Mouse (Mus musculus) MEL-GATA-1-ER (cell line): ENCODE measurements around the gene Pcca.

Experiments
- DNase-seq: peaks from one replicate; pipeline ENCODE4 v3.0.0-alpha.2; 2012; ENCODE audit warnings: low read depth; ENCODE audit errors: extremely low read depth

The Pcca gene

GRCm38 (mm10) chr14:122534017-122534924 lies at the start of gene Pcca:
Gene Pcca (plus strand): TSS chr14:122534324.
- peak; percentile 92 for DNase-seq

DNA sequence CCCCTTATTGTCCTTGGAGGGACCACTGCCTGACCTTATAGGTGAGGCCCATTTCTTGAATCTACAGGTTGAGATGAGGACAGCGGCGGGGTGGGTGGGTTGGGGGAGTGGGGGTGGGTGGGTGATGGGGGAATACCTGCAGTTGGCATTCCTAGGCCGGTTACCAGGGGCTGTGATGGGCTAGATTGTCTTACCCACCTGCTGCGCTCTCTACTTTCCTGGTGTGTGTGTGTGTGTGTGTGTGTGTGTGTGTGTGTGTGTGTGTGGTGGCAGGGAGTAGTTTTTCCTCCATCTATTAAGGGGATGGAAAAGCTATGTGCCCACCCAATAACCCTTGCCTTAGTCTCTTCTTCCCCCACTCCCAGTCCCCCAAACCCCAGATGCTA lies 49.7 kb upstream of the Pcca start:
- DNase-seq, result no peak

DNA sequence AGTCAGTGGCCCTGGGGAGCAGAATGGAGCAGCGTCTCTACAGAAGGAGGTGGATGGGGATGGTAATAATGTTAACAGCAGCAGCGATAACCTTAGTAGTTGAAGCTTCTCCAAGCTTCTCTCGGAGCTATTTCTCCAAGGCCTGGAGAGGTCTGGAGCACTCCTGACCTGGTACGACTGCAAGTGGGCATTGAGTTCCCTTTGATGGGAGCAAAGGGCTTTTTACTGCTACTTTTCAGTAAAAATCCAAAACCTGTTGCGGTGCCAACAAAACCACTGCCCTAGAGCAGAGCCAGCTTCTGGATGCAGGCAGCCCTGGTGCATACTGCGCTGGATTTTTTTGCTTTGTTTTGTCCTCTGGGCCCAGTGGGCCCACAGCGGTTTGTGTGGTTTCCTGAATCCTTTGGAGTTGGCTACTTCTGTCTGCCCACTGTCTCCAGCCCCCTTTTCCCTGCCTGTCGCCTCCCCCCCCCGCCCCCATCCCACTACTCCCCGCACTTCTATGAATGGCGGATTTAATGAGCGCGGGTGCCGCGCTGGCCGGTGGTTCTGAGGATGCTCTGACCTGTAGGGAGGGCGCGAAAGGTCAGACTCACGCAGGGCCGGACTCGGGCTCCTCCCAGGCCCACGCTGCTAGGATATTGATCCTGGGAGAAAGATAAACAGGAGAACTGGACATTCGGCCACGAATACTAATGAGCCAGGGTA lies 49.1 kb upstream of the Pcca start:
- DNase-seq, result no peak

DNA sequence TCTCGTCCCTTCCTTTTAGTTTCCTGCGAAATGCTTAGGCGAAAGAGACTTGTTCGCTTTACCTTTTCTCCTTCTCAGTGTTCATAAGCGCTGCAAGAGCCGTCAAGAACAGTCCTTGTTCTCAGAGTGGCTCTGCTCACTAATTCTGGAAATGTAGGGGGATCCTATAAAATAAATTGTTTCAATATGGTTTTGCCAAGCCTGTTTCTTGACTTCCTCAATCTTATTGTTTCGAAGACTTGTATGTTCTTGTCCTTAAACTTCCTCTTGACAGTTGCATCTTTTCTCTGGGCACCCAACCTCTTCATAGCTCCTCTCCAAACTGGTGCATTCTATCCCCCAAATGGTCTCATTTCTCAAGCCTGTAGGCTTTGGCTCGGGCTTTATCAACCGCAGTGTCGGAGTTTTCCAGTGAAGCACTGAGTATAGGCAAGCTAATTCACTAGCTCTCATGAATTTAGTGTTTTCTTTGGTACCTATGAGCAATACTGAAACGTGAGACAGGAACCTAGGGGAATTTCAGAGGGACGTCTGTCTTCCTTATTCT lies 48.4 kb upstream of the Pcca start:
- no peak for DNase-seq

DNA sequence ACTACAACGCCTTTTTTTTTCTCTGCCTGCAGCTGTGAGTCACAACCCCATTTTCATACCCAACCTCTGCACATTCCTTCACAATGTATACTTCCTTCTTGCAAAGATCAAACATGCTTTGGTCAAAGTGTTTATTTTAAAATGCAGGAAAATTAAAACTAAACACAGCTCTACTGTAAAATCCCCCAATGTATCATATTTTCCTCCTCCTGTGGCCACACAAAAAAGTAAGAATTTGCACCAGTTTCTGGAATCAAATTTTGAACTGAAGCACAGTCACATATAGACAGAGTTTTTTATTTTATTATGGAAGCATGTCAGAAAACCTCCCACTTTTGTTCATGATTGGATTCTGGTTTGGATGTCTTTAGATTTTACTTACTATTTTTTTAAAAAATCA lies 47.5 kb upstream of the Pcca start:
- no peak for DNase-seq

DNA sequence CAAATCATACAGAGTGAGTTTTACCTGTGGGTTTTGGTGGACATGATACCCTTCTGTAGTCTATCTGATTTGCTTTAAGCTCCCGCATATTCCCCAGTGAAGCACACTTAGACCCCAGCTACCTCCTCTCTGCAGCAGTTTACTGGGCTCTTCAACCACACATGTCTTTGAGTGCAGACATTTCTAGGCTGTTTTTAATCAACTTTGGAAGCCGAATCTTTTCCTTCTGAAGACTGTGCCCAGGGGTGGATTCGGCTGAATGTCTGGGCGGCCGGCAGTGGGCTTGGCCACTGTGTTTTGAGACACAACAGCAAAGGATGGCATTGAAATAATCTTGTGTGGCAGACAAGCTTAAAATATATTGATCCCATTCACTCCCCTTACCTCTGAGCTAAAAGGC lies 46.8 kb upstream of the Pcca start:
- no peak for DNase-seq

DNA sequence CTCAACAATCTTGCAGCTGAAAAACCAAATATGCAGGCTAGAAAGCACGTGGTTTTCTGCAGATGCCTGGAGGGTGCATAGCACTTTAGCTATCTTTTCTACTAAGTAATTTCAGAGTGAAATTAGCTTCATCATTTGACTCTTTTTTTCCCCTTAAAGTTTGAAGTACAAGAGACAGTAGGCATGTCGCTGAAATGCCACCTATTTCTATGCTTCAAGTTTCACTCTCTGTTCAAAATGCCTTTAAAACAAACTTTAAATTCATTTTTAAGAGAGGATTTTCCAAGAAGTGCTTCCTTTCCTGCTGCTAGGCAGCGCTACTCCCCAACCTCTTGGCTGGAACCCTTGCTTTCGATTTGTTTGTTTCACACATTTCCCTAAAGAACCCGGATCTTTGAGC lies 45.1 kb upstream of the Pcca start:
- DNase-seq, result no peak

DNA sequence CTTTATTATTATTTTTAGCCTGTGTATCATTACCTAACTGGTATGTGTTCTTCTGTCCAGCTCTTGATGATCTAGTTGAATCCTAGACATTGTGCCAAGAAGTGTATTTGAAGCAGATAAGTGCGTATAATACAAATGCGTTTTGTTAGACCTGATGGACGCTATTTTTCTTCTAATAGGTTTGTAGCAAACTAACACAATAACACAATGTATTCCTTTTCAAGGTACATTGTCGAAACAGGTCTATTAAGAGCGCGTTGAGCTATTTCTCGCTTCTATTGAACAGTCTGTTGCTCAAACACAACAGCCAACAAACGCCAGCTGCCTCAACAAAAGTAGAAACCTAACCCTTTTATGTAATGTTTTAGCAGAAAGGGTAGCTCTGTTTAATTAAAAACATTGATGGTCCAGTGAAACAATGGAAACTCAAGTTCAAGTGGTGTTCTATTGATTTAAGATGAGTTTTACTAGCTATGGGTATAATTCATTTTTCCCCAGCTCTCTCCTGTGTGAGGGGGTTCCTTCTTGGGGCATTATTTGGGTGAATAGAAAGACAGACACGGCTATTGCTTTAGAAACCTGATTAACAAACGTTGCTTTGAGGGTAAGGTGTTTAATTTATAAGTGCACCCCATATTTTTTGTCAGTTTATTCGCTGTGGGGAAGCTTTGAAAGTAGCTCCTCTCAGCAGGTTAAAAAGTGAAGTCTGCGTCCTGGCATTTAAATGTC lies 44.3 kb upstream of the Pcca start:
- DNase-seq, result no peak

DNA sequence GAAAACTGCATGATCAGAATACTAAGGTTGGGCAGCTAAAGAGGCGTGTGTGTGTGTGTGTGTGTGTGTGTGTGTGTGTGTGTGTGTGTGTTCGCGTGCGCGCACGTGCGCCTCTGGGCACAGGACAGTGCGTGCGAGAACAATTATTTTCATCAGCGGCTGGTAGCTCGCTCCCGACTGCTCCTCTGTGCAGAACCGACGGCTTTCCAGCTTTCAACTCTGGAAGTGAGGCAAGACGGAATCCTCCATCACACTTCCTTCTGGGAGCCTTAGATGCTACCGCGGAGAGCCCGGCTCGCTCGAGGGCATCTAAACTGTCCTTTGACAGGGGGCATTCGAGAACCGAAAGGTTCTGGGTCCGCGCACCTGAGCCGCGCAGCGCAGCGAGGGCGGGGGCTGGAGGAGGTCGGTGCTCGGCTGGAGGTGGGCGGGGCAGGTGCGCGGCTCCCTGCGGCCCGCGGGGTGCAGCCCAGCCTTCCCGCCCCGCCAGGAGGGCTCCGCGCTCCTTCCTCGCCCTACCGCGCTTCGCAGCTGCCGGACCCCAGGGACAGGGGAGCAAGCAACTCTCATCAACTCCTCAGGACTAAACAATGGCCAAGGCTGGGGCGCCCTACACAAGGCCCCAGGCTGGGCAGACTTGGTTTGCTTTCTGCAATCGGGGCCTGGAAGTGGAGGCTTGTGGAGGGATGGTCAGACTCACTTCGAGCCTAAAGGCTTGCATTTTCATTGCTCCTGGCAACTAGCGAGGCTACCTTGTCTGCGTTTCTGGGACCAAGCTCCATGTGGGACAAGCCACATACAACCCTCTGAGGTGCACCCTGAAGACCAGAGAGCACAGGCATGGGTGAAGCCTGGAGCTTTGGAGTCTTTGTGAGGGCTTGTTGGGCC lies 43.4 kb upstream of the Pcca start, which contains the start of gene Gm10837:
Gm10837 (plus strand) TSS at position 146 of the 888 bp plus-strand sequence.
- no peak for DNase-seq

- no peak for DNase-seq
Measured at GRCm38 (mm10) chr14:122491521-122491920, 42.6 kb upstream of the Pcca start.

DNA sequence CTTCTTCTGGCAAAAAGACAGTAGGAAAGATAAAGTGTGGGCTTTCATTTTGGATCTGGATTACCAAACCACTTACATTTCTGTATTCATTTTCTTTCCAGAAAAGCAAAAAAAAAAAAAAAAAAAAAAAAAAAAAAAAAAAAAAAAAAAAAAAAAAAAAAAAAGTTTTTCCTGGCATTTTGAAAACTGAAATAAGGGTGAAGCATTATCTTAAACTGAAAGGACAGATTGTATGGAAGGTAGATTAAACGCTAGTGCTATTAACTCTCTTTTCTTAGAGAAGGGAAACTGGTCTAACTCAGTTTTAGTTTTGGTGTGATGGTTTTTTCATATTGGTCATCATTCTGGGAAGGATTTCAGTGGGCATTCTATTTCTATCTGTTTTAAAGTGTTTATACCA lies 42.1 kb upstream of the Pcca start:
- DNase-seq, result no peak

DNA sequence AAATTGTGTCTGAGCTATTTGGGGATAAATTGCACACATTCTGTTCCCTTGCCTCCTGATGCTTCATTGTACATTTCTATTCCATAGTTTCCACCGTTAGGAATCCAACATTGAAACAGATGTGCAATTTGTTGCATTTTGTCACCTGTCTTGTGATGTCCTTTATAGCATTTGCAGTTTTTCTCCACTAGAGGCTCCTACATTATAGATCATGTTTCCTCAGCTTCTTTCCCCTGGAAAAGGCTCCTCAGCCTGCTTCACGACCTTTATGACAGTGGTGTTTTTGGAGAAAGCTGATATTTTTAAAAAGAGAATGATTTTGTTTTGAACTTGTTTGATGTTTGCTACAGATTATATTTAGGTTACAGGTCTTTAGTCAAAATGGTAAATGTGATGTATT lies 25.1 kb upstream of the Pcca start:
- no peak for DNase-seq

GRCm38 (mm10) chr14:122511519-122511918 lies 22.6 kb upstream of the Pcca start:
- DNase-seq, result no peak

DNA sequence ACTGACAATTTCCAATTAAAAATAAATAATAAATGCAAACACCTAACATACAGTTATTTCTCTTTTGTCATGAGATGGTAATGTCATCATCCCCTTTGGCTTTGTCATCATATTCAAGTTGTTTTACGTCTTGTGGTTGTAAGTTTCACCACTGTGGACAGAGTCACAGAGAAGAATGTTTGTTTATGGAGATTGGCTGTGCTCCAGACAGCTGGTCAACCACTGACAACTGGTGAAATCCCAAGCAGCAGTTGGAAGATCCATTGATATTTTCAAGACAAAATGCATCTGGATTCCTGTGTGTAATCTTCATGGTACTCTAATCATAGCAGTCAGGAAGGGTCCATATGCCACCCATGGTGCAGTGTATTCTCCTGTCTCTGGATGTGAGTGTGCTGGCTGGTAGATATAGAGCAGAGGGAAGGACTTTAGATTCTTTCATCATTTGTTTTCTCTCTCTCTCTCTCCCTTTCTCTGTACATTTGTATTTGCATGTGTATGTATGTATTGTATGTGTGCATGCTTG lies 20.6 kb upstream of the Pcca start:
- DNase-seq, result no peak

DNA sequence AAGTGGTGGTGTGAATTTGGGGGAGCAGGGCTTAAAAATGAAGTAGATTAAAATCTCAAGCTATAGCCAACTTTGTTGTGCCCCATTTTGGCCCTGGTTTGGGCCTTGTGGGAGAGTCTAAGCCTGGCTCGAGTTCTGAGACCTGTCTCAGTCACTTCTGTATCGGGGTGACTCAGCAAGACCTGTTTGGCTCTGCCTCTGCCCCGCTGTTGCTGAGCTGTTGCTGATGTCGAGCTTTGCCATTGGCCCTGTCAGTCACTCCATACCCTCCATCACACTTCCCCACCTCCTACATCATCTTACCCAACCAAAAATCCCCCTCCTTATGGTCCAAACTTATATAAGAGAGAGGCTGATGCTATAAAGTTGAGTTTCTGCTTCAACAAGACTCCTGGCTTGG lies 5.6 kb upstream of the Pcca start:
- no peak for DNase-seq

DNA sequence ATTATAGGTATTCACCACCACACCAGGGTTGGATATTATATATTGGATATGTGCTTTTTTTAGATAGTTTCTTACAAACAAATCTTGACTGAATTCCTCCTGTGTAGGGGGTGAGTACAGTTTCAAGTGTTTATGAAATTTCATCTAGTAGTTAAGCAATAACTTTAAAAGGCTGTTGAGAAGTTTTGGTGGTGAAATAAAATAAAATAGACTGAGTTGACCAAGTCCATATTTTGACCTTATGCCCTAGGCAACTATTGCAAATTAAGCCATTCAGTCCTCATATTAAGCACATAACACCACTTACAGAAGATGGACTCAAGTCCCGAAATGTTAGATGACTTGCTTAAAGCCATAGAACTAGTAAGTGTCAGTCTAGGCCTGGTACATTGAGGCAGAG lies 1.9 kb downstream of the Pcca start:
- DNase-seq, result no peak

GRCm38 (mm10) chr14:122548421-122548820 lies 14.3 kb downstream of the Pcca start:
- DNase-seq, result no peak

- peak; percentile 45 for DNase-seq
Measured at GRCm38 (mm10) chr14:122548905-122549304, 14.8 kb downstream of the Pcca start.

DNA sequence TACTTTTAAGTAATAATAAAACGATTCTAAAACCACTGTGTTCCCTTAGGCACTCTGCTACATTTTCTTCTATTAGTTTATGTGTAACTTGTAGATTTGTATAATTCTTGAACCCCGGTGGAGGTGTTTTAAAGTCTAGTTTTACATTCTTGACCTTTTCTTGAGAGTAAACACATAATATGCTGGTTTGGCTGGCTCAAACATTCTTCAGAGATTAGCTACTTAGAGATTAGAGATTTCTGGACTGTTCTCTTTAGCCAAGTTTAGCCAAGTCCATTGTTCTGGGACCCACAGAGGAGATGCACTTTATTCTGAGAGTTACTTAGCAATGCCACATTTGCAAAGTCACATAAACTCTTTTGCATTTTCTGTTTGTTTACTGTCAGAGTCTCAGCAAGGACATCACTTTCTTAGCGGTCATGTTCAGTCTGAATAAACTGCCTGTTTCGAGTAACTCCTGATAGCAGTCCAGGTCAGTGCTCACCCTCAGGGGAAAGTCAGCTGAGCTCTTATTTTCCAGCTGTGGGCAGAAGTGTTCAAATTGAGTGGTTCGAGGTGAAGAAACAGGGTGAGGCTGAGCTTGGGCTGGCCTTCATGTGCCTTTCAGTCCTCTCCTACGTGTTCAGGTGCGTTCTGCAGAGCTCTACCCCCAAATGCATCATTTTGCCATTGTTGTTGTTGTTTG lies 18.8 kb downstream of the Pcca start:
- no peak for DNase-seq

- no peak for DNase-seq
Measured at GRCm38 (mm10) chr14:122557353-122557752, 23.2 kb downstream of the Pcca start.
